Mouse (Mus musculus) kidney, postnatal 10 days (tissue): Measurements from ENCODE around the gene Lgmn.

Experiments used
- DNase-seq: peaks from one replicate; pipeline ENCODE4 v3.0.0; 2021; ENCODE audit warnings: mixed read lengths

Lgmn gene

DNA sequence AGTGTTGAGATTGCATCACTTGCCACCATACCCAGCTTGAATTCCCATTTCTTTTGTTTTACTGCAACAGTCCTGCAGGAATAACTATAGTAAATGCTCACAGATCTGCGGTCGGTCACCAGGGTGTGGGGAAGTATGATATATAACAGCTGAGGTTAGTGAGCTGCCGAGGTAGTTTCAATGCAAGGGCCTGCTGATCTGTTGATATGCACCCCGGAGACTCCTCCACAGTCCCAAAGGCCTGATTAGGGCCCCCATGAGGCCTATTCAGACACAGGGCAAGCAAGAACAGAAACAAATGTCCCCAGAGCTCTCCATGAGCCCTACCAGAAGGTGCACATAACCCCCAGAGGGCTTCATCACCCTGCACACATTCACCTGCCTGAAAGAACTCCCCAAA, 9.4 kb downstream of the Lgmn start:
- DNase-seq, result no peak

DNA sequence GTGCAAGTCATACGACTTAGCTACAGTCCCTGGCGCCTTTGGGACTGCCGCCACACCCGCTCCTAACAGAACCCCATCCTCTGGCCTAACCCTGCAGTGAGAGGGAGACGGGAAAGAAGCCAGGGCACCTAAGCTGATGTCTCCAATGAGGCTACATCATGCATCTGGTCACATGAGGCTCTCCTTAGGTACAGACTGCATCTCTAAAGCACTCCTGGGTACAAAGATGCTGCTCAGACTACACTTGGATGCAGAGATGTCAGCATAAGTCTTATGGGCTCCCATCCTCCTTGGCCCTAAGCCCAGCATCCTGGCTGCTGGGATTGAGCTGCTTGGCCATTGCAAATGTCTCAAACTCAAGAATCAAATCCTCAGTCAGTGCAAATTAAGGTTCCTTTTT, 10.0 kb downstream of the Lgmn start:
- DNase-seq, result no peak

DNA sequence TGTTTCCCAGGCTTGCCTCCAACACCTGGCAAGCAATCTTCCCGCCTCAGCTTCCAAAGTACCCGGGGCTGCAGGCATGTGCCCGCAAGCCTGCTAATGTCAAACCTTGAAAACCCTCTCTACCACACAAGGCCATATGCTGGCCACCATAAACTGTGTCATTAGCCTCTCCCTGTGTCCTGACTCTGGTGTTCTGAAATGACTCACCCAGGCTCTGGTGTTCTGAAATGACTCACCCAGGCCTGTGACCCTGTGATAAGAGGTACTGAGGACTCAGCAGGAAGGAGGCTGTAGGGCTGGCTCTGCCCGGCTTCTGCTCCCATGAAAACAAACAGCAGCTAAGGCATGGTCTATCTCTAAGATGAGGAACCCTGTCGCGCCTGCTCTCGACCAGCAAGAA, 13.3 kb downstream of the Lgmn start:
- no peak for DNase-seq

DNA sequence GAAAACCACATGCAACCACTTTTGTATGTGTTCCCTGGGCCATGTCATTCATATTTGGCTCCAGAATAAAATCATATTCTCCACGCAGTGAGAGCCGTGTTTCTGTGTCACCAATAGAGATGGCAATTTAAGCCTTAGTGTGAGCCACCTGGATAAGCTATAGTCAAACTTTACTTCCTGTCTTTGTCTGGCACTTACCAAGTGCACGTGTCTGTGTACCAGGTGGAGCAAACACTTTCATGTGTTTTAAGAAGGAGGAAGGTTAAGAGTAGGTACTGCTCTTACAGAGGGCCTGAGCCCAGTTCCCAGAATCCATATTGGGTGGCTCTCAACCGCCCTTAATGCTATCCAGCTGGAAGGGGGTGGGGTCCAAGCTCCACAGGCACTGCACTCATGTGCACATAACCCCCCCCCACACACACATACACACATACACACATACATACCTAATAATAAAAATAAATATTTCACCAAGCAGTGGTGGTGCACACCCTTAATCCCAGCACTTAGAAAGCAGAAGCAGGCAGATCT, 14.5 kb downstream of the Lgmn start:
- no peak for DNase-seq

DNA sequence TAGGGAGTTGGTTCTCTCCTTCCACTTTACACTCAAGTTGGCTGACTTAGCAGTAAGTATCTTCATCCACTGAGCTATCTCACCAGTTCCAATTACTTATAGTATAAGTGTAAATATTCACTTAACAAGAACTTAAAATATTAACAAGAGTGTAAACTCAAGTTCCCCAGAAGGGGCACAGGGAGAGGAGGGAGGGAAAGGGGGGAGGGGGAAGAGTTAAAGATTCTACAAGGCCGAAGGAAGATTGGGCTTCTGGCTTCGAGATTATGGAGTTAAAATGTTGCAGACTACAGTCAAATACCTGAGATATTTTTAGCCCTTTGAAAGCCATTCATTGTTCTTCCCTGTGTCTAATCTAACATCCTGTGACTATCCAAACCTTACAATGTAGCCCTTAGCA, 15.2 kb downstream of the Lgmn start:
- DNase-seq, result no peak

DNA sequence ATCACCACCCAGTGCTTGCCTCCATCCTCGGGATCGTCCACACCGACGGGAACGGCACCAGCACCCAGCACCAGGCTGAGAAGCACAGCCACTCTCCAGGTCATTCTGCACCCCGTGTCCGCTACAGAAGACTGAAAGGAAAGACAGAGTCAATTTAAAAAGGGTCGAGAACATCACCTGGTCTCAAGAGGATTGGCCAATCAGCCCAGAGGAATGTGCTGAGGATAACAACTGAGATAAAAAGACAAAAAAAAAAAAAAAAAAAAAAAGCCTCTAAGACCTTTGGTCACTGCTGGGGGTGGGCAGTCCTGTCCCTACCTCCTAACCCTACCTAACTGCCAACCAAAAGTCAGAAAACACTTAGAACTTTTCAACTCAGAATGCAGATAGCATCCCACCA, 16.0 kb downstream of the Lgmn start:
- DNase-seq, result no peak

DNA sequence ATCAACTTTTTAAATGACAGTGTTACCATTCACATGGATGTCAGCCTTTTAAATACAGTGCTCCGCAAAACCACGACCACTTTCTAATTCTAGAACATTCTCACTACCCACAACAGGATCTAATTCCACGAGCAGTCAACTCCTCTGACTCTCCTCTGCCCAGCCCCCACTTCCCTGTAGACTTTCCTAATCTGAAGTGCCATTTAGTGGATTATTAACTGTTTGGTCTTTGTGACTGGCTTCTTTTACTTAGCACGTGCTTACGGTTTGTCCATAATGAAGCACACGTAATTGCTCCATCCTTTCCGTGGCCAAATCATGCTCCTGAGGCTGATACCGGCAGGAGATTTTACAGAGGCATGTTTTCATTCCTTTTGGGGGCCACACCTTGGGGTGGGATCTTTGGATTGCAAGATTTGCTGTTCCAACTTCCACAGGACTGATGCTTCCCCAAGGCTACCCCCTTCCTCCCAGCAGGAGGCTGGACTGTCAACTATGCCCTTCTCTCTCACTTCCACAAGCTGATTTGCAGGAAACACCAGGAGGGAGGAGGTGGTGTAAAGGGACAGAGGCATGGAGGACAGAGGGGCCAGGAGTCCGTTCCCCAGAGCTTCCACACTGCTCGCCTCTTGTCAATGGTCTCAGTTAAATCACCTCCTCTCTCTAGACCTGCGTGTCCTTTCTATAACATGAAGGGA, 16.8 kb downstream of the Lgmn start:
- DNase-seq, result no peak

DNA sequence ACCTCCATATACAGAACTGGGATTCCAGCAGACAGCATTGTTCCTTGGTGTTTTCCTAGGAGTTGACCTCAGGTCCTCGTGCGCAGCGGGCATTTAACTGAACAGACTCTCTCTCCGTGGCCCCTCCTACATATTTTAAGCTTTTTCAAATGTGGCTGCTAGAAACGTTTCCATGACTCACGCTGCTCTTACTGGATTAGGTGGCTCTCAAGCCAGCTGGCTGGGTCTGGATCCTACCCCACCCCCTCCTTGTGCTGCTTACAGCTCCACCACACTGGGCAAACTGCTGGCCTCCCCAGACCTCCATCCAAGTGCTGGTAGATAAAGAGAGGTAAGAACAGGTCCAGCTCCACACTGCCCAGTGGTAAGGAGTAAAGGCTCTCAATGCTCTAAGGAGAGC, 17.5 kb downstream of the Lgmn start:
- DNase-seq, result peak; percentile 64

DNA sequence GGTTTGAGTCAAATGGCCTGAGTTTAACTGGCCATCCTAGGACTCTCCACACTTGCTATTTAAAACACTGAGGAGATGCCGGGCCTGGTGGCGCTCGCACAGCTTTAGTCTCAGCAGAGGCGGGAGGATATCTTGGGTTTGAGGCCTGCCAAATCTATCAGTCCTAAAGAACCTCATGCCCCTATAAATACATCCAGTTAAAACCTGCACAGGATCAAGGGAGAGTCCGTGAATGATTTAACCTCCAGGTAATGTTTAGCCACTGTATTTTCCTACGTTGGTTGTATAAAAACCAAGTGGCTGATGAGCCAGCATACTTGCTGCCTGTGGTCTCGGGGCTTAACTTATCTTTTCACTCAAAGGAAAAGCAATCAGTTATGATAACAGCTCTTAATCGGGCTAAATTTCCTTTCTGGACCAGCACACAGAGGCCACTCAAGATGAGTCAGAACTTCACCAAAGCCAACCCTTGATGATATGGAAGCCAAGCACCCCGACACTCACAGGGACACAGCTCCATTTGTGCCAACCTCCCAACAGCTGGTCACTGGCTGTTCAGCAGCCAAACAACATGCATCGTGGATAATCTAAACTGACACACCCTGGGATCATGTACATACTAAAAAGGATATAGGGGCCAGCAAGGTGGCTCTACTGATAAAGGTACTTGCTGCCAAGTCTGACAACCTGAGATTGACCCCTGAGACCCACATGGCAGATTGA, 19.3 kb downstream of the Lgmn start:
- DNase-seq, result peak; percentile 22

DNA sequence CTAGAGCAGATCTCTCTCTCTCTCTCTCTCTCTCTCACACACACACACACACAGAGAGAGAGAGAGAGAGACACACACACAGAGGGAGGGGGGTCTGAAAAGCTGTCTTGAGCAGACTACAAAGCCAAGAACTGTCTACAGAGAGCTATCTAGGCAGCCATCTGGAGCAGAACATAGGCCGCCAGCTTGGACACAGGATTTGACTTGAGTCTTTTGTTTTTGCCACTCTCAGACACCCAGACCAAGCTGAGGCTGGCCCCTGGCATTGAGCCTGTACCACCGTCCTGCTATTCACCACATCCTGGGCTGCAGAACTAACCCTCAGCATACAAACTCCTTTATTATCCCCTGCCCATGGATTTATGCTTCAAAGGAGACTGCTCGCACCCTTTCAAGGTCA, 20.1 kb downstream of the Lgmn start:
- DNase-seq, result peak; percentile 24

DNA sequence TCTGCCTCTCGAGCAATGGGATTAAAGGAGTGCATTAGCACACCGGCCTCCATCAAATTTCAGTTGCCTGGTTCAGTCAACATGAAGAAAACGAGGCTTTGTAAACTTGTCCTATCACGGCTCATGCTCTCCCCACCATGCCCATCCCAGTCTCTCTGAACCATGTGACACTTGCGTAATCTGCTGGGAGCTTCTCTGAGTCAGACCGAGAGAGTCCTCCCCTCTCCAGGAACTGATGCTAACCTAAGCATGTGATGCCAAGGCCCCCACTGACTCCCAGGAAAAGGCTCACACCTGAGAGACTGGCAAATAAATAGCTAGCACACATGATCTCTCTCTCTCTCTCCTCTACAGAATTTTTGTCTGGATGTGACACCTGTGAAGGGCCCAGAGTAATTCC, 21.9 kb downstream of the Lgmn start:
- no peak for DNase-seq

DNA sequence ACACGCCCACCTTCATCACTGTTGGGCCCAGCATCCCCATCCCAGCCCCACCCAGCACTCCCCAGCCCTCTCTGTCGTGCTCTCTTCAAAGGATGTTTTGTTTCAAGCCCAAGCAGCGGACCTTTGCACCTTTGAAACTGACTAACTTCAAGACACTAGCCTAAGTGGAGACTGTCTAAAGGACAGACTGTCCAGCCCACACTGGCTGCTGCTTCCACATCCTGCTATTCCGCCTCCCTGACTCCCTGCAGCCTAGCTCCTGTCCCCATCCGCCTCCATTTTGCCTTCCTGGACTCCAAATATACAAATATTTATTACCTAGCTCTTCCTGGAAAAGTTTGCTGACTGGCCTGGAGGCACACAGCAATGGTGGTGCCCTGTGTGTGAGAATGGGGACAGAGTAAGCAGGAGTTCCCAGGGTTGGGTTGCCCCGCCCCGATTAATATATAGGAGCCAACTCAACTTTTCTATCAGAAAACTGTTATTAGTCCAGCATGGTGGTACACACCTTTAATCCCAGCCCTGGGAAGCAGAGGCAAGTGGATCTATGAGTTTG, 22.6 kb downstream of the Lgmn start:
- peak; percentile 36 for DNase-seq

DNA sequence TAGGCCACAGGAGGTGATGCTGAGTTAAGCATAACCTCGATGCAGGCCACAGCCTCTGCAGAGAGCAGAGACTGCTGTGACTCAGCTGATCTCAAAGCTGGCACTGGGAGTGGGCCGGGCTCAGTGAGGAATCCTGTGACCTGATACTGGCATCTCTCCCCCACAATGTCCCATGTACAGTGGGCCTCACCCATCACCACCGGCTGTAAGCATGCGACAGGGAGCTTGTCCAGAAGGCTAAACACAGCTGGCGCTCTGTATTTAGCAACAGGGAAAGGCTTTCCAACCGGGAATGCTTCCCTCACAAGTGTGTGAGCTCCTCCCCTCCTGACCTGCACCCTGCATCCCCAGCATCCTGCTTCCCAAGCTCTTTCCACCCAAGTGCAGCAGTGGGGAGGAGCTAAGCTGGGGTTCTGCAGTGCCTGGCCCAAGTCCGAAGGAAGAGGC, 23.2 kb downstream of the Lgmn start:
- peak; percentile 65 for DNase-seq

DNA sequence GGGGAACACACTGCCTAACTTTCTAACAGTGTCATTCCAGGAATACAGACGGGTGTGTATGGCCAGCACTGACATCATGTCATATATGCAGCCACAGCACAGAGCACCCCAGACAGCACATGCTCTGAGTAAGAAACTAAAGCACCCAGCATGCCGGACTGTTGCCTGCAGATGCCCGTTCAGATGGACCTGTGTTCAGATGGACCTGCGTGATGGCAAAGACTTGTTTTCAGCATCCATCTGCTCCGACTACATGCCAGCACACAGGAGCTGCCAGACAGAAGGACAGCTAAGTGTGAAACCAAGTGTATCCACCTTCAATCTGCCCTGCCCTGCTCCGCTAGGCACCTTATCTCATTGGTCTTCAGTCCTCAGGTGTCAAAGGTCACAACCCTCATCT, 24.9 kb downstream of the Lgmn start:
- no peak for DNase-seq

DNA sequence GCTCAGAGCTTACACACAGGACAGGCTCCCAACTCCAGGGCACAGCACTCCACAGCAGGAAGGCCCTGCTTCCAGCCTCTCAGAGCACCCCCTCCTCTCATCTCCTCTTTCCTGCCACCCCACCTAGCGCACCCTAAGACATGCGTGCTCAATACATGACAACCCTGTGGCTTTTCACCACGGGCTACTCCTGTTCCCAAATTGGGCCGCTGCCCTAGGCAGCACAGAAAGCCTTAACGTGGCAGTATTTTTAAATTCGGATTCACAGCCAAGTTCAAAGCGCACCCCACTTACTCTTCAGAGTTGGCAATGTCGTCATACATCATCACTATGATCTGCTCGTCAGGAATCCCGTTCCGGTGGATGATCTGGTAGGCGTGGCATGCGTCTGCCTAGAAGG, 26.4 kb downstream of the Lgmn start:
- no peak for DNase-seq

DNA sequence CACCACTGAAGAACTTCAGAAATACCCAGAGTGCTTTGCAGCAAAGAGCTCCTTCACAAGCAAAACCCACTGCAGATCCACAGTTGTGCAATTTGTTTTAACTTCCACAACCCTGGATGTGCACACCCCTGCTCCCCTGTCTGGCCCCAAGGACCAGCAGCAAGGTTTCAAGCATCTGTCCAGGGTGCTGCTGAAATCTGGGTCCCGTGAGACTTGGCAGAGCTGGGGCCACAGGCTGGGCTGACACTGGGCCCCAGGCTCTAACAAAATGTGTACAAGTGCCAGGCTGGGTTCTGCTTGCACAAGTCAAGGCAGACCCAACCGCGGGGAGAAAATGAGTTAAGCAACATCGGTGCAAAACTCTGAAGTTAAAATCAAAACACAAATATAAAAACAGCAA, 41.0 kb downstream of the Lgmn start:
- DNase-seq, result no peak

DNA sequence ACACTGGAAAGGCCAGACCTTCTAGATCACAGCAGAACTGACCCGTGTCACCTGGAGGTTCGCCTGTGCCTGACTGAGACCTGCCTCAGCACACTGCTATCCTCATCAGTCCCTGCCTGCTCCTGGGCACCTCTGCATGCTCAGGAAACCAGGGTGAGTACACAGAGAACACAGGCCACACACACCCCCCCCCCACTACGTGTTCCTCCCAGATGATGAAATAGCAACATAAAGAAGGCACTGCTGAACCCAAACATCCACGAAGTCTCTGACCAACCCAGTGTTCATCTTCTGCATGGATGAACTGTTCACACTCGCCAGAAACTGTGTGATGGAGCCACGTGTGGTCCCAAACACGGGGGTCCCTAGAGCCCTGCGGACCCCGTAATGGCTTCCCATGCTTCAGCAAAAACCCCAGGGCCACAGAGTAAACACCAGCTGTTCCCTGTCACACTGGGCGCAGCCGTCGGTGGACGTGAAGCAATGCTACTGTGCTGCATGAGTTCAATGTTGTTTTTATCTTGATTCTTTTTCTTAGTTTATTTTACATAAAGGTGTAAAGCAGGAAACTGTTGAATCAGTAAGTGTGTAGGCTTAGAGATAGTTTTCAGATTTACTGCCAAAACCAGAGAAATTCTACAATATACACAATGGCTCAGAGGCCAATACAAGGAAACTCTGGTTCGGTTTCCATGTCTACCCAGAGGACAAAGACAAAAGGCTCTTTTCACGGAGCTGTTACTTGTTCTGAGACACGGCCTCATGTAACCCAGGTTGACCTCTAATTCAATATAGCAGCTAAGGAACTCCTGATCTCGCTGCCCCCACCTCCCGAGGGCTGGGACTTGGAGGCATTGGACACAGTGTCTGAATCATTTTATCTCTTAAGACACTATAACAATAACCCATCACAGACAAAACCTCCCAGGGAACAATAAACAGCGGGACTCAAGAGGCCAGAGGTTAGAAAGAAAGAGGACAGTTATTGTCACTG, 43.3 kb downstream of the Lgmn start:
- peak; percentile 52 for DNase-seq

DNA sequence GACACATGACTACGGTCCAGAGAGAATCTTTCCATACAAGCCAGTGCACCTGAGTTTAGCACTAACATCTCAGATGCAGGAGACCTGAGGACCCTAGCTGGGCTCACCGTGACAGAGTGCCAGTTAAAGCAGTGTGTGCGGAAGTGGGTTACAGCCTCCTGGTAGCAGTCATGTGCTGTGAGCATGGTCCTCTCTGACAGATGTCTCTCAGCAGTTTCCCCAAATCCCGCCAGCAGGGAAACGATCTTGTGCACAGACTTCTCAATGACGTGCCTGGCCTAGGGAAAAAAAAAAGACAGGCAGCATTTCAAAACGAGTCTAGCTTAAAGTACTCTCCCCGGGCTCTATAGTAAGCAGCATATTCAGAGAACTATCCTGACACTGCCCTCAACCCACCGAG, 44.1 kb downstream of the Lgmn start:
- no peak for DNase-seq

DNA sequence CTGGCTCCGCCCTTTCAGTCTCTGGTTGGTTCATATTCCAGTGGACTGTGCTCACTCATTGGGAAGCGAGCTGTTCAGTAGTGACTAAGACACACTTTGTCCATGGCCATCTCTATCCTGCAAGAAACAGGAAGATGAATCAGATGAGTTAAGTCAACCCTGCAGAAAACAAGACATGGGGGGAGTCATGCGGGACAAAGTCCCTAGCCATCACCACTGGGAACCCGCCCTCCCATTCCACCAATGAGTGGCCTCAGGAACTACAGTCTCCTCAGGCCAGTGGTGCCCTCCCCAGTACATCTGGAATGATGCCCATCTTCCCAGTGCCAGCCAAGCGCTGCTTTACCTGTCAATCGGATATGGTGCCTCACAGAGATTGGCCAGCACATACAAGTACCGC, 45.1 kb downstream of the Lgmn start:
- DNase-seq, result peak; percentile 70

DNA sequence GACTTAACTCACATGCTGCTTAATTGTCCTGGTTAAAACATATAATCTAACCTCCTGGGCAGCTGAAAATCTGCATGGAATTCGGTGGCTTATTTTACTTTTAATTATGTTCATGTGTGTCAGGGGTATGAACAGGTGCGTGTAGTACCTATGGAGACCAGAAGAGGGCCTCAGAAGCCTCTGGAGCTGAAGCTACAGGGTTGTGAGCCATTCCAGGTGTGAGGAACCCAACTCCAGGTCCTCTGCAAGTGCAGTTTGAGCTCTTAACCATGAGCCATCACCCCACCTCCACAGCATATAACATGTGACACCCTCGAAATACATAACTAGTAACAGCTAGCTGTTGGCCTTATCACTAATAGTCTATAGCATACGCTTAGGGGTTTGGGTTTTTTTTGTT, 47.6 kb downstream of the Lgmn start:
- DNase-seq, result peak; percentile 62

DNA sequence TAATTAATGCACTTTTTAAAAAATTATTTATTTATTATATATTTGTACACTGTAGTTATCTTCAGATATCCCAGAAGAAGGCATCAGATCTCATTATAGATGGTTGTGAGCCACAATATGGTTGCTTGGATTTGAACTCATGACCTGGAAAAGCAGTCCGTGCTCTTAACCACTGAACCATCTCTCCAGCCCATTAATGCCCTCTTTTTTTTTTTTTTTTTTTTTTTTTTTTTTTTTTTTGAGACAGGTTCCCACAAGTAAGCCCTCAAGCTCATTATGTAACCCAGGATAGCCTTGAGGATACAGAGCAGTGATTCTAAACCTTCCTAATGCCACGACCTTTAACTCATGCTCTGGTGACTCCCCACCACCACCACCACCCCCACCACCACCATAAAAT, 48.5 kb downstream of the Lgmn start:
- no peak for DNase-seq

DNA sequence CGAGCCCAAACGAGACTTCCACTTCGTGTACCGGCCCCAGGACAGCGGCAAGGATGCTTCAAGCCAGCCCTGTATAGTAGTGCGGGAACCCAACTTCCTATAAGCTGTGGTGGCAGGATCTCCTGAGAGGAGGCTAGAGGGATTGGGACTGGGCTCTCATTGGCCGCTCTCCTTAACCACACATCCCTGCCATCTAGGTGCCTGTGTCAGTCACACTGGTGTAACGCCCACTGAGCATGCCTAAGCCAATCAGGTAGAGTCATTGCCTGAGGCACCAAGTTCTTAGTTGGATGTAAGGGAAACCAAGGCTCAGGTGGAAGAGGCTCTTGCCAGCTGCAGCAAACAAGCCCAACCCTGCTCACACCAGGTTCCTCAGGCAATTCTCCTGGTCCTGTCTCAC, 49.6 kb downstream of the Lgmn start:
- DNase-seq, result no peak
